ENCODE assay signal across 11 mouse cellular contexts in genomic region chr15:63665517-63665916, GRCm38 (mm10).
"Had no signal": no experiment of that assay in that cellular context is flagged by ENCODE, and none has a peak within 500 bp of the region (broad histone marks: within the 10 kb centered on the region; RNA-seq: fewer than 3 reads in every experiment).

No protein-coding gene starts in this region.

- H3K36me3 ChIP-seq: limb, embryonic 13.5 days; midbrain, embryonic 13.5 days had no signal

- H3K4me1 ChIP-seq: limb, embryonic 13.5 days; midbrain, embryonic 13.5 days had no signal

- DNase-seq: kidney, adult 8-10 months; kidney, postnatal 10 days; kidney, postnatal 4 days; left cerebral cortex, postnatal 4 days; lung, adult 18-20 months; right cerebral cortex, postnatal 14 days; thymus, postnatal 36 days had no signal

- H3K4me3 ChIP-seq: layer of hippocampus, adult 2 months; limb, embryonic 13.5 days; midbrain, embryonic 13.5 days had no signal

- H3K27ac ChIP-seq: layer of hippocampus, adult 2 months; limb, embryonic 13.5 days; liver, embryonic 14.5 days; midbrain, embryonic 13.5 days had no signal

- H3K27me3 ChIP-seq: limb, embryonic 13.5 days had no signal

- H3K9me3 ChIP-seq: limb, embryonic 13.5 days; midbrain, embryonic 13.5 days had no signal

- H3K4me2 ChIP-seq: limb, embryonic 13.5 days; midbrain, embryonic 13.5 days had no signal

- ATAC-seq: midbrain, embryonic 13.5 days had no signal

- H3K9ac ChIP-seq: limb, embryonic 13.5 days; liver, embryonic 14.5 days; midbrain, embryonic 13.5 days had no signal
